Mouse (Mus musculus): ENCODE measurements at regions not wholly inside any gene's neighbourhood (a gene's known extent, or its start where the extent isn't known, plus 50 kb on each side); places are given as distances from the start of the nearest gene placed in this dataset.

DNA sequence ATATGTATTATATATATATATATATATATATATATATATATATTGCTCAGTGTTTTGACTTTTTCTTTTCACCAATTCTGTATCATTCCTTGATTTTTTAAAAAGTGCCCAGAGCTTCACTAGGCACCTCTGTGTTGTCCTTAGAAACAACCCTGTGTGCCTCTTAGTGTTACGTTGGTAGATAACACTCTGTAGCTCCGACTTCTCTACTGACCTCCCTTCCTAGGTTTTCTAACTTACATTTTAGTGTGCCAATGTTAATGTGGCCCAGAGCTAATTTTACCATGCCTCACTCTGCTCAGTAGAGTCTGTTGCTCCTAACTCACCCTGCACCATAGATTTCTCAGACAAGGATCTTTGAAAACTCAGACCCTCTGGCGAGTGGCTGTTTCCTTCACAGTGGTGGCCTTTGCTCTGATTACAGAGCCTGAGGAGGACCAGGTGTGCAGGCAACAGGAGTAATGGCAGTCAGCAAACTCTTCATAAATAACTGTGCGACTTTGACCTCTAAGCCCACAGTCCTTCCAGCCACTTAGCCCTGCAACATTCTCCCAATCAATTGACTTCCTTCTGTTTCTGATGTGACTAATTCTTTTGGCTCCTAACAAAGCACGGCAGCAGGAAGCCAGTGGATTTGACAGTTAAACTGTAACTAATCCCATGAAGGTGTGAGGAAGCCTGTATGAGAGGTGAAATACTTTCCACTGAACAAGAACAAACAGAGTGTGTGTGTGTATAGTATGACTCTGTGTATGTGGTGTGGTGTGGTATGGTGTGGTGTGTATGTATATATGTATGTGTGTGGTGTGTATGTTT is 53.6 kb upstream of the Actr3 start:
- DNase-seq: peak; percentile 37

DNA sequence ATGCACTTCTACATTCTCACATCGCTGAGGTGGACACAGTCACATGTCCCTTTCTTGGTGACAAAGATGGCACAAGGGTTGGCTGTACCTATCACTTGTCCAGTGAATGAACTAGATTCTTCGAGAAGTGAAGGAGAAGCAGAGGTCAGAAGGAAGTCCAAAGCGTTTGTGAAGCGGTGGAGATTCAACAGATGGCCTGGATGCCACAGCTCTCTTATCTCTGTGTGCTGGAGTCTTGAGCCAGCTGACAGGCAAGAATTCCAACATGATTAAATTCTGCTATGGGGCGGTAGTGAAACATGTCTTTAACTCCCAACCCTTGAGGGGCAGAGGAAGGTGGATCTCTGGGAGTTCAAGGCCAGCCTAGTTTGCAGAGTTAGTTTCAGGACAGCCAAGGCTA is 55.5 kb upstream of the Actr3 start:
- no peak for DNase-seq

DNA sequence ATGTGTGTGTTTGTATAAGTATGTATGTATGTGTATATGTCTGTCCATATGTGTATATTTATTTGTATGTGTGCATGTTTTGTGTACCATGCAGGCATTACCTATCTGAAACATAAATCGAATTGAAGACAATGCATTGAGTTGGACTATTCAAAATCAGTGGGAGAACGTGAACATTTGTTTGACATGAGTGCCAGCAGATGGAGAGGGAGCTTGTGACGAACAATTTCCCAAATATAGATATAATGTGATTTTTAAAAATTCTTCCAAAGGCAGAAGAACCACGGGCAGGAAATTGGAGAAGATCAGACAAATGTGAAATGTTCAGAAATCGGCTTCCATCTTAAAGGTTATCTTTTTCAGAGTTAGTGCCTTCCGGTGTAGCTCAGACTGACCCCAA is 59.1 kb upstream of the Actr3 start:
- no peak for DNase-seq

DNA sequence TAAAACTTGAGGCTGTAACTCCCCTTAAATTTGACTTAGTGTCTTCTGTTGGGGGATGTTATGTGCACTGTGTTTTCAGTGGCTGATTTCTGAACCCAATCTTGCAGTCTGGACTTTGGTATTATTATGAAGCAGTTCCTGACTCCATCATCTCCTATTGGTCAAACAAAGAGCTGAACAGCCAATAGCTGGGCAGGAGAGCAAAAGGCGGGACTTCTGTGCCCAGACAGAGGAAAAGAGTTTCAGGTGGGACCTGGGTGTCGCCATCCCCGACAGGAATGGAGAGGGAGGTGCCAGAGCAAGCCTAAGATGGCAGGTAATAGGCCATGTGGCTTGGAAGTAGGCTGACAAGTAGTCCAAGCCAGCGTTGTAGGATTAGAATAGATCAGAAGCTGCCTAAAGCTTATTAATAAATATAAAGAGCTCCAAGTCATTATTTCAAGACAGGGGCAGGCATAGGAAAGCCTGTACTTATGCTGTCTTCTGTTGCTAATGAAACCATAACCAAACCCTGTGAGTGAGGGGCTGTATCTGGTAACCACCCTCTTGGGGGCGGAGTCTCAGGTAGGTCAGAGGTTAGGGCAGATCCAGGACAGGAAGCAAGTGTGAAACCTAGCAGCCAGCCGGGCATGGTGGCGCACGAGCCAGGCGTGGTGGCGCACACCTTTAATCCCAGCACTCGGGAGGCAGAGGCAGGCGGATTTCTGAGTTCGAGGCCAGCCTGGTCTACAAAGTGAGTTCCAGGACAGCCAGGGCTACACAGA is 60.0 kb upstream of the Actr3 start:
- no peak for DNase-seq

DNA sequence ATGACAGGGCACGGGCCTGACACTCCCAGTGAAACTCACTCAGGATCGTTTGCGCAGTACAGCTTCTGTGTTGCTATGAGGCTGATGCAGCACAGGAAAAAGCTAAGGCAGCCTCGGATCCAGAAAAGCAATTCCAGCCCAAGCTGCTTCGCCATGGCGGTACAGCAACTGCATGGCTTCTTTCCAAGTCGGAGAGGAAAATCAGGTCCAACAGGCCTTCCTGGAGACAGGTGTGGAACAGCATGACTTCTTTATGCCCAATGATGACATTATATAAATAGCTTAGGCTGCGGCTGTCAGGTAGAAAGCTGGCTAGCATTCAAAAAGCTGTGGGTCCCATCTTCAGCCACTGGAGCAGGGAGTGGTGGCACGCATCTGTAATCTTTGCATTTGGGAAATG is 61.5 kb upstream of the Actr3 start:
- DNase-seq: no peak

DNA sequence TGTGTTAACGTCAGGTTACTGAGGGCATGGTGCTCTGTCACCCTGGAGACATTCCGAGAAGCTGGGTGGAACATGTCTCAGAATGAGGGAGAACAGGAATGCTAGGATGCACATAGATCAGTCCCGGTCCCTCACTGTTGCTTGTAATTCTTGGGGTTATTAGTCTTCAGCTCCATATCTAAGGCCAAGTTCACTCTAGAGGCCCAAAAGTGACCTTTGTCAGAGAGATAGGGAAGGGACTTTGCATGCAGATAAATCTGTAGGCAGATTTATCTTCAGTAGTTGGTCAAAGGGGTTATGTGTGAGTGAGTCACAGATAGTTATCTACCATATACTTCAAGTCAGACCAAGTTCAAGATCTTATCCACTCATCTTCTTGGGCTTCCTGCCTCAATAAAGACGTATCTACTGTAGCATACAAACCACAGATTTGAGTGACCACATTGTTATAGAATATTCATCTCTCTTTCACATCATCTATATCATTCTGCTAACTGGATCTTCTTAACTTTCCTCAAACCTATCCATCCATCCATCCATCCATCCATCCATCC is 58.4 kb upstream of the Slc35f5 start:
- no peak for DNase-seq

DNA sequence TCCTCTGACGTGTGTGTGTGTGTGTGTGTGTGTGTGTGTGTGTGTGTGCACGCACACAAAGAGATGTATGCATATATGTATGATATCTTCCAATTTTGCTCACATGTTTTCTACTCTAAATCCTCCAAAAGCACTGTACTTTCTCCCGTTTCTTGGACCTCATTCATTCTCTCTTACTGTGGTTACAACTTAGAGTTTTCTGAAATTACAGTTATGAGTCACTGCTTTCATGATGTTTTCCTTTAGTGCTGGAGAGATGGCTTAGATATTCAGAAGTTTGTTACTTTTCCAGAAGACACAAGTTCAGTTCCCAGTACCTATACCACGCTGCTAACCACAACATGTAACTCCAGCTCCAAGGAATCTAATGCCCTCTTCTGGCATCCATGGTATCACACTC is 56.5 kb upstream of the Slc35f5 start:
- DNase-seq: no peak

DNA sequence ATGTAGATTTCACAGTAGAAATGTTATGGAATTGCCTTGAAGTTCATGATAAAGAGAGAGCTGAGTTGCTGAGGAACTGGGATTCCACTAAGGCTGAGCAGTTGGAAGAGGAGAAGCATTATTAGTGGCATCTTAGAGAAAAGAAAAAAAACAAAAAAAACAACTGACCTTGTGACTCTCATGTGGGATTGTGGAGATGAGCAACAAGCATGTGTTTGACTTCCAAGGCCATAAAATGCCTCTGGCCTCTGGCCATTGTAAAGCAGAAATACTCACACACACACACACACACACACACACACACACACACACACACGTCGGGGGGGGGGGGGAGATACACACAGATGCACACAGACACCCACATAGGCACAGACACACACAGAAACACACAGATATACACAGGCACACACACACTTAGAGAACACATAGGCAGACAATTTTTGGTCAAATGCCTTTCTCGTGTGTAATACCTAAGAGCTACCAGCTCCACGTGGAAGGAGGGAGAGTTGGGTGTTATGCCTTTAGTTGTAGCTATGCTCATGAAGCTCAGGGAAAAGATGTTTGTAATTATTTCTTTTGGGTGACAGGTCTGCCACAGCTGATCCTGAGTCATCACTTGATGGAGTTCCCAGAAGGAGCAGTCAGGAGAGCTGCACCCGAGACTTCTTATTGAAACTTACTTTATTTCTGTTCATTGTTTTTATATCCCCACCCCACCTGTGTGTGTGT is 52.4 kb upstream of the Slc35f5 start:
- no peak for DNase-seq

DNA sequence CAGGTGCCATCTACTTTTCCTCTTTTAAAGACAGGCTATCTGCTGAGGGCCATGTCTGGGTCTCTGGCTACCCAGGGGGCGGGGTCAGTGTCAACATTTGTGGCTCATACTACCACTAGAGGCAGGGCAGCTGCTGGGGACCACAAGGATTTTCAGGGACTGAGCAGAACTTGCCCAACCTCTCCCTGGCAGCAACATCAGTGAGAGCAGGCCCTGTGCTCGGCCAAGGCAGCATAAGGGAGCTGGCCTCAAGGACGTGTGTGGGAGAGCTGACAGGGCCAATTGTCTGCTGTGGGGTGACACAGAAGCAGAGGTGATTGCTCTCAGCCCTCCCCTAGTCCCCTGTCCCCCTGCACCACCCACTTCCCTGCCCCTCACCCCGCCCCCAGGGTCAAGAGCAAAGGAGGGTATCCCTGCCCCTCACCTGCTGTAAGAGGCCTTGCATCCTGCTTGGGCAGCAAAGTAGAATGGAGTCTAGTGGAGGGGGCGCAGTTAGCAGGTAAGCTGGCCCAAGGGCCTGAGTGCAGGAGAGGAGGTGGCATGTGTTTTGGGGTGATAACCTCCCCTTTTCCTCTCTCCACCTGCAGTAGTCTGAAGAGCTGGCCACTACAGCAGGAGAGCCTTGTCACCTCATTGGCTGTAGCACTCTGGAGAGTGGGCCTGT is 51.7 kb upstream of the Slc35f5 start:
- no peak for DNase-seq
